Mouse (Mus musculus) heart, postnatal 0 days (tissue): ENCODE measurements at regions not wholly inside any gene's neighbourhood (a gene's known extent, or its start where the extent isn't known, plus 50 kb on each side); places are given as distances from the start of the nearest gene placed in this dataset.
"Not testable (repeated sequence)": the region's sequence is repeated elsewhere in the genome, so short reads cannot be mapped to it uniquely, and the experiment has no call there.

Source experiments
- CTCF ChIP-seq: IDR thresholded peaks from 2 replicates; pipeline ENCODE4 v1.5.1; 2016; ENCODE audit warnings: antibody characterized with exemption, control low read depth, low read depth
- EP300 ChIP-seq: IDR thresholded peaks from 2 replicates; pipeline ENCODE4 v1.6.1; 2016; ENCODE audit warnings: antibody characterized with exemption, low read depth

GRCm38 (mm10) chr7:82109141-82109540 is 64.5 kb upstream of the Sh3gl3 start:
- TF ChIP-seq CTCF, EP300: not testable (repeated sequence)
